Mouse (Mus musculus): ENCODE data around the gene N4bp2. TPM values are rescaled to one million over a fixed set of nuclear protein-coding genes. Genes with fewer than 3 reads are reported as not detected.

The N4bp2 gene
- total RNA-seq, 1 experiment, result 23.6 TPM

DNA sequence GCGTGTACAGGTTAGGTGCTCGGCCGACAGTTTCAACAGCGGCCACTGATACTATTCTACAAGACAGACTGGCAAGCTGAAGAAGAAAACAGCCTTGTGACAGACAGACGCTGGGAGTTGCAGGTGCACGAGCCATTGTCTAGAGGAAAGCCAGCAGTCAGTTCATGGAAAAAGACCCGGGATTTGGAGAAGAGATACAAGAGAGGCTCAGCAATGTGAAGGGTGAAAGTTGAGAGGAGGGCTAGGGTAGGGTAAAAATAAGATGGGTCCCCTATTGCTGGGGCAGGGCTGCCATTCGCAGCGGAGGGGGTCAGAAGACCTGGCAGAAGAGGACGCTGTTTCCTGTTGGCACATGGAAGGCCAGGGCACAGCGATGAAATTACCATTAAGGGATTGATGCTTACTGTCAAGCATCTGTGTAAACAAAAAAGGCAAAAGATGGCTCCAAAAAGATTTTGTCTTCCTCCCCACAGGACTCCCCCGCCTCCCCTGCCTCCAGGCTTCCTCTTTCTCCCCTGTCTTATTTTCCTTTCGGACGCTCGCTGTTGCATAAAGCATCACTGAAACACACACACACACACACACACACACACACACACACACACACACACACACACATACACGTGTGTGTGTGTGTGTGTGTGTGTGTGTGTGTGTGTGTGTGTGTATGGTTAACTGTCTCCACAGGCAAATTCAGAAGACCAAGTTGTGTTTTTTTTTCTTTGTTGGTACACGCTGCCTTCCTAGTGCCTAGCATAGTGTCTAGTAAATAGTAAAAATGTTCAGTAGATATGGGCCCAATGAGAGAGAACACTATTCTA is 93.5 kb downstream of the N4bp2 start:
- Histone ChIP-seq H3K4me3 (ENCODE audit: insufficient read depth in 1 of 2, low read depth in 1 of 2, low read length in 2 of 2, poor library complexity in 1 of 2, severe bottlenecking in 1 of 2) (no peak overlapping the region), H3K27ac (ENCODE audit: insufficient read depth, low read depth, low read length, poor library complexity, severe bottlenecking) (no peak overlapping the region), H3K36me3 (ENCODE audit: control insufficient read depth, insufficient read depth, low read length, poor library complexity, severe bottlenecking) (no peaks in the 10 kb centered on the region), H3K9ac (ENCODE audit: insufficient read depth, low read depth, low read length, poor library complexity, severe bottlenecking) (no peak overlapping the region), H3K9me3 (ENCODE audit: control insufficient read depth, insufficient read depth, low read depth, low read length) (no peaks in the 10 kb centered on the region), H3K4me1 (ENCODE audit: control insufficient read depth in 2 of 2, insufficient read depth in 2 of 2, low read length in 2 of 2, poor library complexity in 1 of 2) (no peaks in the 10 kb centered on the region; a peak in 1 of 4 replicates)
- no peak for TF ChIP-seq ZC3H11A (IDR thresholded peaks at IDR 0.05; ENCODE audit: borderline replicate concordance, low read depth, low read length)
- TF ChIP-seq CHD2 (IDR thresholded peaks at IDR 0.05; ENCODE audit: low read depth, low read length), result no peak
- in situ Hi-C loops (cut with MboI; ENCODE audit: low sequenced_read_pairs in 2 of 2, unreplicated experiment in 2 of 2), result no loop called here
- no peak for DNase-seq (ENCODE audit: low read depth, low spot score)

DNA sequence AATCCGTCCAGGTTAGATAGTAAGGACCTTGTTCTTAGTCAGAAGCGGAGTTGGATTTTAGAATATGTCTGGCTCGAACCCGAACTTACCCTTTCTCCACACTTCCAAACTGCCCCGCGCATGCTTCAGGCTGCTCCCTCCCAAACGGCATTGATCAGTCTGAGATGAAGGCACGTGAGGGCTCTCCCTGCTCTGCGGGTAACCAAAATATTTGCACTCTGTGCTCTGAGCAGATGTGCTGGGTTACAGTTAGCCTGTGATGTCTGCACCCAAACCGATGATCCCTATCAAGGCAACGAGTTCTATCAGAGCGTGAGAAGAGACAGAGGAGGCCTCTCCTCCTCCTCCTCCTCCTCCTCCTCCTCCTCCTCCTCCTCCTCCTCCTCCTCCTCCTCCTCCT is 94.6 kb downstream of the N4bp2 start:
- Histone ChIP-seq H3K36me3 (ENCODE audit: control insufficient read depth, insufficient read depth, low read length, poor library complexity, severe bottlenecking) (no peaks in the 10 kb centered on the region), H3K9me3 (ENCODE audit: control insufficient read depth, insufficient read depth, low read depth, low read length) (no peaks in the 10 kb centered on the region), H3K4me1 (ENCODE audit: control insufficient read depth in 2 of 2, insufficient read depth in 2 of 2, low read length in 2 of 2, poor library complexity in 1 of 2) (no peaks in the 10 kb centered on the region; a peak in 1 of 4 replicates), H3K9ac (ENCODE audit: insufficient read depth, low read depth, low read length, poor library complexity, severe bottlenecking) (no peak overlapping the region), H3K27ac (ENCODE audit: insufficient read depth, low read depth, low read length, poor library complexity, severe bottlenecking) (no peak overlapping the region), H3K4me3 (ENCODE audit: insufficient read depth in 1 of 2, low read depth in 1 of 2, low read length in 2 of 2, poor library complexity in 1 of 2, severe bottlenecking in 1 of 2) (no peak overlapping the region)
- DNase-seq (ENCODE audit: low read depth, low spot score), result no peak
- TF ChIP-seq HCFC1 (IDR thresholded peaks at IDR 0.05; ENCODE audit: borderline replicate concordance, insufficient read depth, low read length), result no peak
- TF ChIP-seq MAFK (IDR thresholded peaks at IDR 0.05; ENCODE audit: insufficient read depth, low read depth, low read length), result no peak
- TF ChIP-seq CHD2 (IDR thresholded peaks at IDR 0.05; ENCODE audit: low read depth, low read length), result no peak
- TF ChIP-seq ZNF384 (IDR thresholded peaks at IDR 0.05; ENCODE audit: low read depth, low read length), result no peak
- TF ChIP-seq ZC3H11A (IDR thresholded peaks at IDR 0.05; ENCODE audit: borderline replicate concordance, low read depth, low read length), result no peak
- in situ Hi-C loops (cut with MboI; ENCODE audit: low sequenced_read_pairs in 2 of 2, unreplicated experiment in 2 of 2), result no loop called here

DNA sequence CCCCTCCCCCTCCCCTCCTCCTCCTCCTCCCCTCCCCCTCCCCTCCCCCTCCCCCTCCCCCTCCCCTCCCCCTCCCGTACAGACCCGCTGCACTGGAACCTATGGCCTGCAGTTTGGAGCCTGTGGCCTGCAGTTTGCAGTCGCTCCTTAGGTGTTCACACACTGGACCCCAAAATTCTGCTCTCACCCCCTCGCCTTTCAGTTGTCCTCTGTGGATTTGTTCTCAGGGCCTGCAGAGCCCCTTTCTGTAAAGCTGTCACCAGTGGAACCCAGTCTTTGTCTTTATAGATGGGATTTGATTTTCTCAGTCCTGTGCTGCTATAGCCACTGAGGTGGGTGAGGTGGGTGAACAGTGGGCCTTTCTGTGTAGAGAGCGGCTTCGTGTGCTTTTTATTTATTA is 95.0 kb downstream of the N4bp2 start:
- in situ Hi-C loops (cut with MboI; ENCODE audit: low sequenced_read_pairs in 2 of 2, unreplicated experiment in 2 of 2), result no loop called here
- TF ChIP-seq MAFK (IDR thresholded peaks at IDR 0.05; ENCODE audit: insufficient read depth, low read depth, low read length) (no peak), CHD2 (IDR thresholded peaks at IDR 0.05; ENCODE audit: low read depth, low read length) (no peak), HCFC1 (IDR thresholded peaks at IDR 0.05; ENCODE audit: borderline replicate concordance, insufficient read depth, low read length) (no peak), ZC3H11A (IDR thresholded peaks at IDR 0.05; ENCODE audit: borderline replicate concordance, low read depth, low read length) (no peak), ZNF384 (IDR thresholded peaks at IDR 0.05; ENCODE audit: low read depth, low read length) (no peak)
- H3K36me3 ChIP-seq (ENCODE audit: control insufficient read depth, insufficient read depth, low read length, poor library complexity, severe bottlenecking), result no peaks in the 10 kb centered on the region

DNA sequence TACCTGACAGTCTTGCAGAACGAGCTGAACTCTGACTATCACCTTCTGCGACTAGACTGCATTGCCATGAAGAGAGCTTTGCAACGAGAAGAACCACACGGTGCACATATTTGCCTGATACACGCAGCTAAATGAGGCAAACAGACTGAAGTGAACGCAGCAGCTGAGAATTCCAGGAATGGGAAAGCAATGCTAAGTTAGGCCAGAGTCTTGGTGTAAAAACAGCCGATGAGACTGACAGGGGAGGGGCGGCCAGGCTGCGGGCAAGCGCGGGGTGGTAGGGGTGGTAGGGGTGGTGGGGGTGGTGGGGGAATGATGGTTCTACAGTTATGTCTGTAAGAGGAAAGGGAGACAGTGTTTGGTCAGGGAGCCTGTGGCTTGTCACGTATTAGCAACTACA is 95.6 kb downstream of the N4bp2 start:
- Histone ChIP-seq H3K36me3 (ENCODE audit: control insufficient read depth, insufficient read depth, low read length, poor library complexity, severe bottlenecking) (no peaks in the 10 kb centered on the region), H3K9me3 (ENCODE audit: control insufficient read depth, insufficient read depth, low read depth, low read length) (no peaks in the 10 kb centered on the region), H3K4me1 (ENCODE audit: control insufficient read depth in 2 of 2, insufficient read depth in 2 of 2, low read length in 2 of 2, poor library complexity in 1 of 2) (no peaks in the 10 kb centered on the region; a peak in 1 of 4 replicates), H3K4me3 (ENCODE audit: insufficient read depth in 1 of 2, low read depth in 1 of 2, low read length in 2 of 2, poor library complexity in 1 of 2, severe bottlenecking in 1 of 2) (no peak overlapping the region), H3K9ac (ENCODE audit: insufficient read depth, low read depth, low read length, poor library complexity, severe bottlenecking) (no peak overlapping the region), H3K27ac (ENCODE audit: insufficient read depth, low read depth, low read length, poor library complexity, severe bottlenecking) (no peak overlapping the region)
- in situ Hi-C loops (cut with MboI; ENCODE audit: low sequenced_read_pairs in 2 of 2, unreplicated experiment in 2 of 2), result no loop called here
- DNase-seq (ENCODE audit: low read depth, low spot score), result no peak
- TF ChIP-seq ZC3H11A (IDR thresholded peaks at IDR 0.05; ENCODE audit: borderline replicate concordance, low read depth, low read length) (no peak), MAFK (IDR thresholded peaks at IDR 0.05; ENCODE audit: insufficient read depth, low read depth, low read length) (no peak), HCFC1 (IDR thresholded peaks at IDR 0.05; ENCODE audit: borderline replicate concordance, insufficient read depth, low read length) (no peak), CHD2 (IDR thresholded peaks at IDR 0.05; ENCODE audit: low read depth, low read length) (no peak), ZNF384 (IDR thresholded peaks at IDR 0.05; ENCODE audit: low read depth, low read length) (no peak)

More for the DNA sequence above, 95.0 kb downstream of the N4bp2 start:
- Histone ChIP-seq H3K4me1 (ENCODE audit: control insufficient read depth in 2 of 2, insufficient read depth in 2 of 2, low read length in 2 of 2, poor library complexity in 1 of 2) (no peaks in the 10 kb centered on the region; a peak in 1 of 4 replicates), H3K9ac (ENCODE audit: insufficient read depth, low read depth, low read length, poor library complexity, severe bottlenecking) (no peak overlapping the region), H3K4me3 (ENCODE audit: insufficient read depth in 1 of 2, low read depth in 1 of 2, low read length in 2 of 2, poor library complexity in 1 of 2, severe bottlenecking in 1 of 2) (no peak overlapping the region), H3K27ac (ENCODE audit: insufficient read depth, low read depth, low read length, poor library complexity, severe bottlenecking) (no peak overlapping the region), H3K9me3 (ENCODE audit: control insufficient read depth, insufficient read depth, low read depth, low read length) (no peaks in the 10 kb centered on the region)
- no peak for DNase-seq (ENCODE audit: low read depth, low spot score)
